Mouse (Mus musculus) layer of hippocampus, postnatal 36 days (tissue): ENCODE data around the gene Zbtb20. TPM values are rescaled to one million over a fixed set of nuclear protein-coding genes. Genes with fewer than 3 reads are reported as not detected.
A peak's percentile ranks its signal among the peaks of the same experiment; 100 is the strongest.

Source experiments
- DNase-seq, 2 experiments: peaks; one replicate each; pipeline ENCODE4 v3.0.0; 2022
- total RNA-seq, 2 experiments: library from RNA; stranded (reverse); gene quantifications; 2 replicates each; pipeline ENCODE4 v1.2.3; 2021

Zbtb20 gene
- total RNA-seq, 2 experiments from 2014 or later: 304 to 382 TPM

GRCm38 (mm10) chr16:43495175-43495818 is 619.6 kb downstream of the Zbtb20 start:
- no peak for DNase-seq

- no peak for DNase-seq
Measured at GRCm38 (mm10) chr16:43497093-43497492, 621.4 kb downstream of the Zbtb20 start.

- DNase-seq: no peak
Measured at GRCm38 (mm10) chr16:43500132-43500853, 624.6 kb downstream of the Zbtb20 start.

- no peak for DNase-seq
Measured at GRCm38 (mm10) chr16:43501284-43501683, 625.6 kb downstream of the Zbtb20 start.

GRCm38 (mm10) chr16:43502339-43503009 is 626.8 kb downstream of the Zbtb20 start:
- DNase-seq: no peak

GRCm38 (mm10) chr16:43503010-43503635 is 627.4 kb downstream of the Zbtb20 start:
- DNase-seq: no peak

- DNase-seq: no peak
Measured at GRCm38 (mm10) chr16:43503636-43504010, 627.9 kb downstream of the Zbtb20 start.

GRCm38 (mm10) chr16:43504151-43504550 is 628.5 kb downstream of the Zbtb20 start:
- peak in 1 of 2 experiments; percentile 70 for DNase-seq

GRCm38 (mm10) chr16:43504556-43504955 is 628.9 kb downstream of the Zbtb20 start:
- no peak for DNase-seq

- DNase-seq: no peak
Measured at GRCm38 (mm10) chr16:43505314-43505950, 629.8 kb downstream of the Zbtb20 start.

- DNase-seq: no peak
Measured at GRCm38 (mm10) chr16:43506189-43506751, 630.6 kb downstream of the Zbtb20 start.

- DNase-seq: no peak
Measured at GRCm38 (mm10) chr16:43506771-43507405, 631.2 kb downstream of the Zbtb20 start.

GRCm38 (mm10) chr16:43508166-43508998 is 632.7 kb downstream of the Zbtb20 start:
- no peak for DNase-seq

- DNase-seq: no peak
Measured at GRCm38 (mm10) chr16:43510516-43510915, 634.8 kb downstream of the Zbtb20 start.

GRCm38 (mm10) chr16:43511531-43511930 is 635.9 kb downstream of the Zbtb20 start:
- DNase-seq: no peak

- DNase-seq: no peak
Measured at GRCm38 (mm10) chr16:43513933-43514332, 638.3 kb downstream of the Zbtb20 start.

GRCm38 (mm10) chr16:43515538-43515937 is 639.9 kb downstream of the Zbtb20 start:
- no peak for DNase-seq

- DNase-seq: no peak
Measured at GRCm38 (mm10) chr16:43520274-43520673, 644.6 kb downstream of the Zbtb20 start.

GRCm38 (mm10) chr16:43522482-43522881 is 646.8 kb downstream of the Zbtb20 start:
- no peak for DNase-seq

GRCm38 (mm10) chr16:43524179-43524578 is 648.5 kb downstream of the Zbtb20 start:
- no peak for DNase-seq

- peak in 1 of 2 experiments; percentile 69 for DNase-seq
Measured at GRCm38 (mm10) chr16:43525624-43526023, 649.9 kb downstream of the Zbtb20 start.
